Mouse (Mus musculus): Measurements from ENCODE around the gene Gm17727. TPM values are rescaled to one million over a fixed set of nuclear protein-coding genes. Genes with fewer than 3 reads are reported as not detected.
"Not testable (repeated sequence)": the region's sequence is repeated elsewhere in the genome, so short reads cannot be mapped to it uniquely, and the experiment has no call there.

The Gm17727 gene
- not detected for polyA plus RNA-seq (2017; shearing (Covaris generic))

GRCm38 (mm10) chr9:35778009-35778408 lies at the start of gene Gm17727:
TSS of gene Gm17727 (minus strand) at chr9:35778109.
- ATAC-seq, result no peak

GRCm38 (mm10) chr9:35817881-35818280 lies 40.0 kb upstream of the Gm17727 start:
- not testable (repeated sequence) for ATAC-seq

- ATAC-seq, result no peak
Measured at GRCm38 (mm10) chr9:35798146-35798545, 20.2 kb upstream of the Gm17727 start.

- no peak for ATAC-seq
Measured at GRCm38 (mm10) chr9:35790001-35790400, 12.1 kb upstream of the Gm17727 start, which contains the start of the genes Gm27235 and D730048I06Rik. TSS of gene Gm27235 (minus strand) at chr9:35790101. TSS of gene D730048I06Rik (minus strand) at chr9:35790112.

GRCm38 (mm10) chr9:35756843-35757242 lies 21.1 kb downstream of the Gm17727 start:
- ATAC-seq, result no peak

- ATAC-seq, result no peak
Measured at GRCm38 (mm10) chr9:35740749-35741148, 37.2 kb downstream of the Gm17727 start, which contains the start of gene Gm17677. TSS of gene Gm17677 (plus strand) at chr9:35741049.

Other genes starting within 250 kb of the Gm17727 start
- gene Ddx25, start 219.6 kb downstream of the Gm17727 start, polyA plus RNA-seq (2017; shearing (Covaris generic)), result under 1 TPM; 0.05 to 0.11 TPM
- 10 to 100 TPM; 24.2 to 27.3 TPM for gene Pus3, start 219.5 kb downstream of the Gm17727 start, polyA plus RNA-seq (2017; shearing (Covaris generic))
- not detected for gene Pate2, start 207.8 kb downstream of the Gm17727 start, polyA plus RNA-seq (2017; shearing (Covaris generic))
- gene Hyls1, start 207.7 kb downstream of the Gm17727 start, polyA plus RNA-seq (2017; shearing (Covaris generic)), result 1 to 10 TPM; 4.4 to 7.4 TPM
- gene Pate4, start 166.2 kb downstream of the Gm17727 start, polyA plus RNA-seq (2017; shearing (Covaris generic)), result not detected
- gene Pate3, start 129.9 kb downstream of the Gm17727 start, polyA plus RNA-seq (2017; shearing (Covaris generic)), result not detected
- under 1 TPM in 1 of 2 experiments, not detected in 1; 0.32 TPM for gene Pate1, start 90.7 kb downstream of the Gm17727 start, polyA plus RNA-seq (2017; shearing (Covaris generic))
- gene Gm17677, start 37.1 kb downstream of the Gm17727 start, polyA plus RNA-seq (2017; shearing (Covaris generic)), result not detected
- not detected for gene Gm27235, start 12.0 kb upstream of the Gm17727 start, polyA plus RNA-seq (2017; shearing (Covaris generic))
- gene D730048I06Rik, start 12.0 kb upstream of the Gm17727 start, polyA plus RNA-seq (2017; shearing (Covaris generic)), result not detected
- not detected for gene 9230110F15Rik, start 66.0 kb upstream of the Gm17727 start, polyA plus RNA-seq (2017; shearing (Covaris generic))
- gene 9230113P08Rik, start 130.3 kb upstream of the Gm17727 start, polyA plus RNA-seq (2017; shearing (Covaris generic)), result not detected